Mouse (Mus musculus) lung, embryonic 15.5 days (tissue): ENCODE results near the gene 4931406C07Rik. TPM values are rescaled to one million over a fixed set of nuclear protein-coding genes. Genes with fewer than 3 reads are reported as not detected.

Experiments used
- ATAC-seq: fragments of 200-750 bp; cut with Nextera tagmentation; 2 replicates; pipeline ENCODE4 v1.8.0; 2017; ENCODE audit warnings: moderate number of reproducible peaks, borderline replicate concordance; ENCODE audit not compliant: low FRiP score, low TSS enrichment; ENCODE audit errors: extremely low read depth
- H3K27ac ChIP-seq: fragments of 300-500 bp; sonication (generic); 2 replicates; pipeline ENCODE4 v1.5.1; 2015; ENCODE audit warnings: moderate library complexity, mild to moderate bottlenecking, inconsistent platforms
- H3K27me3 ChIP-seq: fragments of 300-500 bp; sonication (generic); 2 replicates; pipeline ENCODE4 v1.6.1; 2015; ENCODE audit warnings: inconsistent platforms
- H3K36me3 ChIP-seq: fragments of 300-500 bp; sonication (generic); 2 replicates; pipeline ENCODE4 v1.6.1; 2015; ENCODE audit warnings: inconsistent platforms
- H3K4me1 ChIP-seq: fragments of 300-500 bp; sonication (generic); 2 replicates; pipeline ENCODE4 v1.6.1; 2015; ENCODE audit warnings: inconsistent platforms
- H3K4me2 ChIP-seq: fragments of 300-500 bp; sonication (generic); 2 replicates; pipeline ENCODE4 v1.6.1; 2015; ENCODE audit warnings: inconsistent platforms, mild to moderate bottlenecking, moderate library complexity
- H3K4me3 ChIP-seq: fragments of 300-500 bp; sonication (generic); 2 replicates; pipeline ENCODE4 v1.5.1; 2015; ENCODE audit warnings: mild to moderate bottlenecking, inconsistent platforms
- H3K9ac ChIP-seq: fragments of 300-500 bp; sonication (generic); 2 replicates; pipeline ENCODE4 v1.6.1; 2015; ENCODE audit warnings: inconsistent platforms
- H3K9me3 ChIP-seq: fragments of 300-500 bp; sonication (generic); 2 replicates; pipeline ENCODE4 v1.6.1; 2016; ENCODE audit warnings: inconsistent platforms
- WGBS: fragments of 180-500 bp; shearing (Covaris S2); methylation state at CpG from one replicate; pipeline ENCODE4 v1.1.7; 2015; 5-methylcytosine and 5-hydroxymethylcytosine counted together
- polyA plus RNA-seq: library from polyadenylated mRNA; unstranded; fragments of >200 nt; fragmentation: Nextera tagmentation; extraction: Ambion mirVana; gene quantifications from 2 replicates; pipeline ENCODE4 v1.2.1, GENCODE M21; 2015

Gene 4931406C07Rik
- polyA plus RNA-seq, 1 experiment from 2014 or later = 10.0 TPM

DNA sequence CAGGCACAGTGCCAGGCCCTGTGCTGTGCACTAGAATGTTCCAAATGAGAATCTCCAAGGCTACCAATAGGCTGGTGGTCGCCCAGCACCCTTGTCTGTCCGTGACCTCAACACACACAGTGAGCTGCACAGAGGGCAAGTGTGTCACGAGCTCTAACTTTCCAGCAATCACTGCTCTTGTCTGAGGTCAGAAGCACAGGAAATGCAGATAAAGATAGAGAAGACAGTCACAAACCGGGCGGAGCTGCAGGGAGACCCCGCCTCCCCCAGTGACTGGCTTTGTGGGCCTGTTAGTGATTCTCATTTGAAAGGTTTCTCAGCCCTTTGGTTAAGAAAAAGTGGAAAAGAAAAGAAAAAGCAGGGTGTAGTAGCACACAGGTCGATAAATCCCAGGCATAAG, 55.9 kb downstream of the 4931406C07Rik start:
- Histone ChIP-seq H3K9me3 (no peaks in the 10 kb centered on the region), H3K27ac (no peak overlapping the region), H3K4me3 (no peak overlapping the region), H3K36me3 (no peaks in the 10 kb centered on the region), H3K9ac (no peak overlapping the region), H3K4me2 (no peak overlapping the region), H3K27me3 (no peaks in the 10 kb centered on the region), H3K4me1 (no peaks in the 10 kb centered on the region)
- 66% methylated on average over 7 of the region's 7 CpGs for WGBS
- ATAC-seq = no peak

GRCm38 (mm10) chr9:15245319-15246075, 60.8 kb downstream of the 4931406C07Rik start:
- Histone ChIP-seq H3K9ac (no peak overlapping the region), H3K9me3 (no peaks in the 10 kb centered on the region), H3K4me2 (no peak overlapping the region), H3K27ac (no peak overlapping the region), H3K4me3 (no peak overlapping the region), H3K36me3 (no peaks in the 10 kb centered on the region), H3K4me1 (0 out of 2 replicates have a peak, but pooled peaks cover 3% of the 10 kb centered on the region), H3K27me3 (no peaks in the 10 kb centered on the region)
- WGBS = 56% methylated on average over 14 of the region's 14 CpGs
- no peak for ATAC-seq

GRCm38 (mm10) chr9:15242130-15242529, 64.1 kb downstream of the 4931406C07Rik start:
- Histone ChIP-seq H3K4me2 (no peak overlapping the region), H3K9ac (no peak overlapping the region), H3K4me1 (peaks cover 25% of the 10 kb centered on the region), H3K36me3 (no peaks in the 10 kb centered on the region), H3K9me3 (no peaks in the 10 kb centered on the region), H3K27ac (no peak overlapping the region), H3K4me3 (no peak overlapping the region), H3K27me3 (no peaks in the 10 kb centered on the region)
- 76% methylated on average over 1 of the region's 1 CpGs for WGBS
- ATAC-seq = no peak

GRCm38 (mm10) chr9:15241596-15241939, 64.7 kb downstream of the 4931406C07Rik start:
- Histone ChIP-seq H3K9ac (no peak overlapping the region), H3K4me2 (no peak overlapping the region), H3K27ac (no peak overlapping the region), H3K4me1 (peaks cover 25% of the 10 kb centered on the region), H3K4me3 (no peak overlapping the region), H3K36me3 (no peaks in the 10 kb centered on the region), H3K9me3 (no peaks in the 10 kb centered on the region), H3K27me3 (no peaks in the 10 kb centered on the region)
- WGBS = 39% methylated on average over 9 of the region's 9 CpGs
- no peak for ATAC-seq

GRCm38 (mm10) chr9:15240863-15241595, 65.2 kb downstream of the 4931406C07Rik start:
- H3K27ac ChIP-seq = no peak overlapping the region
- no peaks in the 10 kb centered on the region for H3K36me3 ChIP-seq
- ATAC-seq = no peak
- H3K27me3 ChIP-seq = no peaks in the 10 kb centered on the region
- no peak overlapping the region for H3K4me2 ChIP-seq
- no peak overlapping the region for H3K4me3 ChIP-seq
- no peak overlapping the region for H3K9ac ChIP-seq
- no peaks in the 10 kb centered on the region for H3K9me3 ChIP-seq
- WGBS = 66% methylated on average over 6 of the region's 6 CpGs
- H3K4me1 ChIP-seq = peaks cover 25% of the 10 kb centered on the region

DNA sequence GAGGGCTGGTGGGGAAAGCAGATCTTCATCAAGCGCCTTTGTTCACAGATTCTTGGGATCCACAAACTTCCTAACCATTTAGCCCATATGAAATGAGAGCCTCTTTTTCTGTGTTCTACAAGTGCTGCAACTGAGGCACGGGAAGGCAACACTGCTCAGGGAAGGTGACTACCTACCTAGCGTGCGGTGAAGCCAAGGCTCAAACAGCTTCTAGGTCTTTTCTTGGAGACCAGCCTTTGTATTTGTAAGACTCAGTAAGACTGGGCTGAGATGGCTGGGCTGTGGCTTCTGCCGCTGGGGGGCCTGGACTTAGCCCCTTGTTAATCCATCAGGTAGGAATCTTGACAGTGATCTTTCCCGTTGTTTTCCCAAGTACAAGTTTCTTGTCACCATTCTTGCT, 66.2 kb downstream of the 4931406C07Rik start:
- no peak overlapping the region for H3K4me3 ChIP-seq

GRCm38 (mm10) chr9:15239042-15239925, 67.0 kb downstream of the 4931406C07Rik start, which contains the start of gene Vstm5:
Gene Vstm5 (plus strand): TSS chr9:15239045.
- WGBS = 4% methylated on average over 35 of the region's 35 CpGs

More for the DNA sequence above, 66.2 kb downstream of the 4931406C07Rik start:
- H3K4me1 ChIP-seq = peaks cover 25% of the 10 kb centered on the region
- no peak for ATAC-seq
- no peaks in the 10 kb centered on the region for H3K36me3 ChIP-seq
- 88% methylated on average over 6 of the region's 6 CpGs for WGBS
- no peak overlapping the region for H3K4me2 ChIP-seq
- no peak overlapping the region for H3K27ac ChIP-seq
- H3K9me3 ChIP-seq = no peaks in the 10 kb centered on the region
- no peaks in the 10 kb centered on the region for H3K27me3 ChIP-seq
- no peak overlapping the region for H3K9ac ChIP-seq

GRCm38 (mm10) chr9:15238297-15238990, 67.8 kb downstream of the 4931406C07Rik start:
- Histone ChIP-seq H3K27ac (peak overlapping the region; percentile 48), H3K4me1 (peaks cover 25% of the 10 kb centered on the region)
- peak; percentile 37; the same call in 1 of the 2 replicates for ATAC-seq

More at GRCm38 (mm10) chr9:15239042-15239925, 67.0 kb downstream of the 4931406C07Rik start, which contains the start of gene Vstm5:
- Histone ChIP-seq H3K27me3 (no peaks in the 10 kb centered on the region), H3K9ac (peak within 1 kb of the TSS; percentile 45), H3K4me2 (peak within 1 kb of the TSS; percentile 90), H3K36me3 (no peaks in the 10 kb centered on the region), H3K27ac (peak within 1 kb of the TSS; percentile 48), H3K4me1 (peaks cover 25% of the 10 kb centered on the region), H3K9me3 (no peaks in the 10 kb centered on the region), H3K4me3 (peak within 1 kb of the TSS; percentile 43)
- peak; percentile 58 for ATAC-seq

GRCm38 (mm10) chr9:15237516-15238296, 68.5 kb downstream of the 4931406C07Rik start:
- H3K27ac ChIP-seq = peak overlapping the region; percentile 48
- H3K4me2 ChIP-seq = peak overlapping the region; percentile 90
- H3K9me3 ChIP-seq = no peaks in the 10 kb centered on the region
- H3K27me3 ChIP-seq = no peaks in the 10 kb centered on the region
- no peaks in the 10 kb centered on the region for H3K36me3 ChIP-seq
- H3K4me3 ChIP-seq = no peak overlapping the region
- ATAC-seq = no peak
- no peak overlapping the region for H3K9ac ChIP-seq
- H3K4me1 ChIP-seq = peaks cover 25% of the 10 kb centered on the region
- 40% methylated on average over 14 of the region's 14 CpGs for WGBS

More at GRCm38 (mm10) chr9:15238297-15238990, 67.8 kb downstream of the 4931406C07Rik start:
- Histone ChIP-seq H3K4me2 (peak overlapping the region; percentile 90), H3K9me3 (no peaks in the 10 kb centered on the region), H3K27me3 (no peaks in the 10 kb centered on the region), H3K9ac (peak overlapping the region; percentile 45; the same call in 1 of the 2 replicates), H3K36me3 (no peaks in the 10 kb centered on the region), H3K4me3 (peak overlapping the region; percentile 43)
- 61% methylated on average over 16 of the region's 16 CpGs for WGBS

- H3K4me2 ChIP-seq = no peak overlapping the region
- H3K9ac ChIP-seq = no peak overlapping the region
- H3K4me3 ChIP-seq = no peak overlapping the region
- no peak overlapping the region for H3K27ac ChIP-seq
- 86% methylated on average over 3 of the region's 3 CpGs for WGBS
- no peak for ATAC-seq
- H3K4me1 ChIP-seq = peaks cover 22% of the 10 kb centered on the region
- H3K27me3 ChIP-seq = no peaks in the 10 kb centered on the region
- H3K36me3 ChIP-seq = no peaks in the 10 kb centered on the region
- H3K9me3 ChIP-seq = no peaks in the 10 kb centered on the region
These were observed 70.3 kb downstream of the 4931406C07Rik start for GRCm38 (mm10) chr9:15235986-15236385.
